Mouse (Mus musculus): Measurements from ENCODE around the gene H6pd.

- no peak for TF ChIP-seq POLR2A (IDR thresholded peaks at IDR 0.05; ENCODE audit: low read depth, low read length)
- TF ChIP-seq CTCF (IDR thresholded peaks at IDR 0.05; ENCODE audit: extremely low read depth, insufficient read length, insufficient replicate concordance, low read depth, low read length) = no peak
Measured at GRCm38 (mm10) chr4:149983921-149984645, 24.7 kb downstream of the H6pd start.
